Comparison of ENCODE assay signal across 8 mouse cellular contexts in the genomic region with DNA sequence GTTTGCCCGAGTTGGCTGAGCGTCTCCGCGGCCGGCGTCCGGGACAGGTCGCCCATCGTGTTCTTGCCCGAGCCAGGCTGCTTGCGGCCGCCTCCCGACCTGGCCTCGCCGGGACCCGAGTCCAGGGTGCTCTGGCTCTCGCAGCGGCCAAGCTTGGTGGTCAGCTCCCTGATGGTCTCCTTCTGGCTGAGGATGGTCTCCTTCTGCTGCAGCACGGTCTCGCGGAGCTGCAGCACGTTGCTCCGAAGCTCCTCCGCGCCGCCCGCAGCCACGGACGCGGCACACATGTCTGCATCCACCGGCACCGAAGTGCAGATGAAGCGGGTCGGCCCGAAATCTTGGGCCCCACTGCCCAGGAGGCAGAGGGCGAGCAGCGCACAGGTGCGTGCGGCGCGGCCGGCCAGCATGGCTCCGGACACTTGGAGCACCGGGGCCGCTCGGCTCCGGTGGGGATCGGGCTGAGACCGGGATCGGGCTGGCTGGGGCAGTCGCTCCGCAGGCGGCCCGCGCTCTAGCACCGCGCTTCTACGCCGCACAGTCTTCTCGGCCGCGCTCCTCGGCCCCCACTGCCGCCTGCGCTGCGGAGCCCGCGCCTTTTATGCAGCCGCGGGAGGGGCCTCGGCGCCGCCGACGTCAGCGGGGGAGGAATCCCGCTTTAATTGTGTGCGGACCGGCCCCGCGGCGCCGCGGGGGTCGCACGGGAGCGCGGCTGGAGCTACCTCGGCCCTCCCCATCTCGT. TPM values are rescaled to one million over a fixed set of nuclear protein-coding genes. Genes with fewer than 3 reads are reported as not detected.
A peak's percentile ranks its signal among the peaks of the same experiment; 100 is the strongest.
DNase-seq lines count a peak whose midpoint lies in the region; ATAC-seq and TF ChIP-seq lines count a peak whose summit lies in the region.

A gene (minus strand): TSS at position 571 of the 739 bp plus-strand sequence.

- no peaks in the 10 kb centered on the region for H3K36me3 ChIP-seq in forebrain, embryonic 13.5 days (ENCODE audit: poor library complexity, severe bottlenecking)
- no peaks in the 10 kb centered on the region for H3K36me3 ChIP-seq in lung, postnatal 0 days (ENCODE audit: insufficient read depth, low read length)
- H3K36me3 ChIP-seq in splenic B cell, adult 2 months (ENCODE audit: control insufficient read depth, insufficient read depth, low read length, poor library complexity, severe bottlenecking): no peaks in the 10 kb centered on the region

- DNase-seq in ovary, postnatal 36 days (ENCODE audit: low spot score): peak; percentile 38
- DNase-seq in ovary, postnatal 14 days (ENCODE audit: low spot score): no peak
- peak; percentile 86 for DNase-seq in cerebellum, adult 11-12 months
- peak; percentile 50 for DNase-seq in kidney, postnatal 10 days
- DNase-seq in lung, postnatal 0 days (ENCODE audit: low spot score): peak; percentile 13
- DNase-seq in splenic B cell, adult 2 months (ENCODE audit: low read depth, low spot score): peak; percentile 22
- no peak for DNase-seq in spleen, postnatal 10 days (ENCODE audit: low spot score in 2 of 2)

- H3K4me3 ChIP-seq in forebrain, embryonic 13.5 days: peak within 1 kb of the TSS; percentile 67
- peak within 1 kb of the TSS; percentile 48 for H3K4me3 ChIP-seq in lung, postnatal 0 days (ENCODE audit: low read depth, low read length)

- peak; percentile 52 for ATAC-seq in forebrain, embryonic 13.5 days
- ATAC-seq in lung, postnatal 0 days: peak; percentile 25

- H3K27ac ChIP-seq in forebrain, embryonic 13.5 days: peak within 1 kb of the TSS; percentile 25; the same call in 1 of the 2 replicates
- no peak within 1 kb of the TSS for H3K27ac ChIP-seq in lung, postnatal 0 days (ENCODE audit: low read length)

- no peaks in the 10 kb centered on the region for H3K9me3 ChIP-seq in forebrain, embryonic 13.5 days (replicated peaks)
- no peaks in the 10 kb centered on the region for H3K9me3 ChIP-seq in lung, postnatal 0 days (ENCODE audit: low read length)

- H3K27me3 ChIP-seq in forebrain, embryonic 13.5 days: peaks cover 84% of the 10 kb centered on the region
- peaks cover 56% of the 10 kb centered on the region for H3K27me3 ChIP-seq in lung, postnatal 0 days (replicated peaks; ENCODE audit: insufficient read depth, low read length)
- 0 out of 2 replicates have a peak, but pooled peaks cover 3% of the 10 kb centered on the region for H3K27me3 ChIP-seq in splenic B cell, adult 2 months (ENCODE audit: control insufficient read depth, insufficient read depth, low read length, poor library complexity, severe bottlenecking)

- H3K4me2 ChIP-seq in forebrain, embryonic 13.5 days: peak within 1 kb of the TSS; percentile 100
- H3K4me2 ChIP-seq in lung, postnatal 0 days (replicated peaks; ENCODE audit: low read depth, low read length): peak within 1 kb of the TSS; percentile 96

- under 1% methylated on average over 86 of the region's 90 CpGs for WGBS in forebrain, embryonic 13.5 days
- WGBS in lung, postnatal 0 days: 2% methylated on average over 69 of the region's 90 CpGs

- H3K4me1 ChIP-seq in forebrain, embryonic 13.5 days: peaks cover 75% of the 10 kb centered on the region
- peaks cover 31% of the 10 kb centered on the region for H3K4me1 ChIP-seq in lung, postnatal 0 days (ENCODE audit: insufficient read depth, low read depth, low read length)

- no peak for TF ChIP-seq CTCF in lung, postnatal 0 days (IDR thresholded peaks at IDR 0.05)

- H3K9ac ChIP-seq in forebrain, embryonic 13.5 days: peak within 1 kb of the TSS; percentile 82
- no peak within 1 kb of the TSS for H3K9ac ChIP-seq in lung, postnatal 0 days (replicated peaks; ENCODE audit: low read depth)

- no peak for TF ChIP-seq EP300 in lung, postnatal 0 days (IDR thresholded peaks at IDR 0.05)

RNA-seq across cellular contexts. Expression of the gene that starts here (rescaled TPM):
- polyA plus RNA-seq in forebrain, embryonic 13.5 days (2015; fragmentation: Nextera tagmentation; extraction: Ambion mirVana): 4.1 and 4.7 TPM in 2 replicates
- 1.7 and 2.1 TPM in 2 replicates for polyA plus RNA-seq in lung, postnatal 0 days (2015; fragmentation: Nextera tagmentation; extraction: Ambion mirVana)

Comparison
In these comparisons a context has a peak if more than half of its experiments do, and no peak if none do; other contexts are left out.
1. DNase-seq: peak in ovary, postnatal 36 days (single experiment), cerebellum, adult 11-12 months (single experiment), kidney, postnatal 10 days (single experiment), lung, postnatal 0 days (single experiment) and splenic B cell, adult 2 months (single experiment); none in ovary, postnatal 14 days (single experiment) and spleen, postnatal 10 days (0 of 2).